Mouse (Mus musculus) MEL (cell line): ENCODE measurements at regions not wholly inside any gene's neighbourhood (a gene's known extent, or its start where the extent isn't known, plus 50 kb on each side); places are given as distances from the start of the nearest gene placed in this dataset.

ENCODE experiments used
- DNase-seq: peaks from one replicate; pipeline ENCODE4 v3.0.0; 2011; ENCODE audit warnings: low read depth, low spot score
- H3K27ac ChIP-seq: 2 replicates; pipeline ENCODE4 v1.5.1; 2012; ENCODE audit warnings: low read depth, mild to moderate bottlenecking, control low read depth, low read length, moderate library complexity; ENCODE audit not compliant: control insufficient read depth
- H3K27me3 ChIP-seq, 2 experiments: fragments of 150-350 bp in 1 of 2; sonication (generic) in 1 of 2; 2 replicates each; pipeline ENCODE4 v1.6.1; 2012; ENCODE audit warnings: low read length in 2 of 2, mild to moderate bottlenecking in 2 of 2, improper control_type of control experiment in 1 of 2, moderate library complexity in 1 of 2; ENCODE audit not compliant: insufficient read depth in 2 of 2, control insufficient read depth in 1 of 2
- H3K36me3 ChIP-seq, 2 experiments: 2 replicates each; pipeline ENCODE4 v1.6.1; 2012 to 2014; ENCODE audit warnings: low read length in 2 of 2, improper control_type of control experiment in 1 of 2, inconsistent platforms in 1 of 2, mild to moderate bottlenecking in 1 of 2; ENCODE audit not compliant: insufficient read depth in 2 of 2, control insufficient read depth in 1 of 2
- H3K4me1 ChIP-seq, 2 experiments: fragments of 150-350 bp in 1 of 2; sonication (generic) in 1 of 2; 2 replicates each; pipeline ENCODE4 v1.6.1; 2012; ENCODE audit warnings: low read length in 2 of 2, improper control_type of control experiment in 1 of 2, mild to moderate bottlenecking in 1 of 2; ENCODE audit not compliant: insufficient read depth in 2 of 2, control insufficient read depth in 1 of 2
- H3K4me3 ChIP-seq, 2 experiments: fragments of 150-350 bp in 1 of 2; sonication (generic) in 1 of 2; 2 replicates each; pipeline ENCODE4 v1.5.1; 2012; ENCODE audit warnings: low read depth in 2 of 2, low read length in 2 of 2, mild to moderate bottlenecking in 2 of 2, moderate library complexity in 2 of 2, control low read depth in 1 of 2, improper control_type of control experiment in 1 of 2; ENCODE audit not compliant: control insufficient read depth in 1 of 2, insufficient read depth in 1 of 2
- H3K79me2 ChIP-seq: 2 replicates; pipeline ENCODE4 v1.6.1; 2012; ENCODE audit warnings: mild to moderate bottlenecking, low read length, moderate library complexity; ENCODE audit not compliant: control insufficient read depth, poor library complexity, insufficient read depth
- H3K9ac ChIP-seq: 2 replicates; pipeline ENCODE4 v1.6.1; 2012; ENCODE audit warnings: low read depth, mild to moderate bottlenecking, control low read depth, low read length, moderate library complexity; ENCODE audit not compliant: control insufficient read depth, poor library complexity, severe bottlenecking
- H3K9me3 ChIP-seq: fragments of 150-350 bp; sonication (generic); replicated peaks from 2 replicates; pipeline ENCODE4 v1.6.1; 2012; ENCODE audit warnings: mild to moderate bottlenecking, low read length, improper control_type of control experiment, moderate library complexity; ENCODE audit not compliant: insufficient read depth
- BHLHE40 ChIP-seq: IDR thresholded peaks from 2 replicates; pipeline ENCODE4 v1.6.1; 2012; ENCODE audit warnings: low read depth, mild to moderate bottlenecking, inconsistent platforms, low read length, improper control_type of control experiment, borderline replicate concordance
- CHD2 ChIP-seq: IDR thresholded peaks from 2 replicates; pipeline ENCODE4 v1.6.1; 2011; ENCODE audit warnings: low read length, improper control_type of control experiment
- ELF1 ChIP-seq: IDR thresholded peaks from 2 replicates; pipeline ENCODE4 v1.6.1; 2014; ENCODE audit warnings: low read depth, mild to moderate bottlenecking, inconsistent platforms, low read length, improper control_type of control experiment, moderate library complexity
- ETS1 ChIP-seq: IDR thresholded peaks from 2 replicates; pipeline ENCODE4 v1.6.1; 2012; ENCODE audit warnings: low read depth, mild to moderate bottlenecking, inconsistent platforms, low read length, improper control_type of control experiment, moderate library complexity
- GATA1 ChIP-seq: IDR thresholded peaks from 2 replicates; pipeline ENCODE4 v1.6.1; 2011; ENCODE audit warnings: low read depth, low read length, improper control_type of control experiment
- HCFC1 ChIP-seq: IDR thresholded peaks from 2 replicates; pipeline ENCODE4 v1.6.1; 2012; ENCODE audit warnings: low read depth, mild to moderate bottlenecking, inconsistent platforms, low read length, improper control_type of control experiment, moderate library complexity
- JUND ChIP-seq: IDR thresholded peaks from 2 replicates; pipeline ENCODE4 v1.6.1; 2011; ENCODE audit warnings: low read depth, mild to moderate bottlenecking, improper control_type of control experiment, low read length
- KAT2A ChIP-seq: conservative IDR thresholded peaks from 2 replicates; pipeline ENCODE4 v1.6.1; 2012; ENCODE audit warnings: low read depth, low read length, improper control_type of control experiment, inconsistent platforms
- MAFK ChIP-seq: IDR thresholded peaks from 2 replicates; pipeline ENCODE4 v1.6.1; 2011; ENCODE audit warnings: low read depth, mild to moderate bottlenecking, low read length, improper control_type of control experiment, borderline replicate concordance
- MAX ChIP-seq: IDR thresholded peaks from 2 replicates; pipeline ENCODE4 v1.6.1; 2011; ENCODE audit warnings: low read length, improper control_type of control experiment
- MAZ ChIP-seq: IDR thresholded peaks from 2 replicates; pipeline ENCODE4 v1.6.1; 2012; ENCODE audit warnings: low read depth, mild to moderate bottlenecking, inconsistent platforms, low read length, improper control_type of control experiment
- MXI1 ChIP-seq: IDR thresholded peaks from 2 replicates; pipeline ENCODE4 v1.6.1; 2011; ENCODE audit warnings: mild to moderate bottlenecking, low read depth, low read length, improper control_type of control experiment
- MYC ChIP-seq: IDR thresholded peaks from 2 replicates; pipeline ENCODE4 v1.6.1; 2011; ENCODE audit warnings: low read depth, mild to moderate bottlenecking, low read length, improper control_type of control experiment, moderate library complexity
- NELFE ChIP-seq: IDR thresholded peaks from 2 replicates; pipeline ENCODE4 v1.6.1; 2011; ENCODE audit warnings: low read depth, low read length, improper control_type of control experiment
- NRF1 ChIP-seq: IDR thresholded peaks from 2 replicates; pipeline ENCODE4 v1.6.1; 2014; ENCODE audit warnings: low read depth, mild to moderate bottlenecking, inconsistent platforms, low read length, improper control_type of control experiment, moderate library complexity; ENCODE audit not compliant: poor library complexity, insufficient read depth, severe bottlenecking
- POLR2AphosphoS5 ChIP-seq: IDR thresholded peaks from 2 replicates; pipeline ENCODE4 v1.6.1; 2012; ENCODE audit warnings: low read depth, borderline replicate concordance, mild to moderate bottlenecking, inconsistent platforms, low read length, moderate library complexity, mixed read lengths
- RAD21 ChIP-seq: IDR thresholded peaks from 2 replicates; pipeline ENCODE4 v1.6.1; 2011; ENCODE audit warnings: mild to moderate bottlenecking, low read depth, low read length, improper control_type of control experiment
- RCOR1 ChIP-seq: IDR thresholded peaks from 2 replicates; pipeline ENCODE4 v1.6.1; 2012; ENCODE audit warnings: low read depth, mild to moderate bottlenecking, inconsistent platforms, low read length, improper control_type of control experiment
- SIN3A ChIP-seq: IDR thresholded peaks from 2 replicates; pipeline ENCODE4 v1.6.1; 2012; ENCODE audit warnings: low read length, improper control_type of control experiment, inconsistent platforms
- SMC3 ChIP-seq: IDR thresholded peaks from 2 replicates; pipeline ENCODE4 v1.6.1; 2011; ENCODE audit warnings: low read depth, low read length, improper control_type of control experiment
- TAL1 ChIP-seq: IDR thresholded peaks from 2 replicates; pipeline ENCODE4 v1.6.1; 2012; ENCODE audit warnings: mild to moderate bottlenecking, inconsistent platforms, low read length, moderate library complexity, mixed read lengths
- TBP ChIP-seq: IDR thresholded peaks from 2 replicates; pipeline ENCODE4 v1.8.0; 2011; ENCODE audit warnings: low read depth, low read length, improper control_type of control experiment
- UBTF ChIP-seq: IDR thresholded peaks from 2 replicates; pipeline ENCODE4 v1.6.1; 2012; ENCODE audit warnings: low read depth, mild to moderate bottlenecking, inconsistent platforms, low read length, improper control_type of control experiment, moderate library complexity, borderline replicate concordance; ENCODE audit not compliant: insufficient read depth
- USF2 ChIP-seq, 2 experiments: IDR thresholded peaks; 2 replicates each; pipeline ENCODE4 v1.6.1; 2011 to 2012; ENCODE audit warnings: improper control_type of control experiment in 2 of 2, low read length in 2 of 2, borderline replicate concordance in 1 of 2, inconsistent platforms in 1 of 2, low read depth in 1 of 2, mild to moderate bottlenecking in 1 of 2; ENCODE audit not compliant: insufficient read depth in 1 of 2
- ZKSCAN1 ChIP-seq: IDR thresholded peaks from 2 replicates; pipeline ENCODE4 v1.6.1; 2012; ENCODE audit warnings: low read depth, mild to moderate bottlenecking, inconsistent platforms, low read length, improper control_type of control experiment, moderate library complexity
- ZMIZ1 ChIP-seq: IDR thresholded peaks from 2 replicates; pipeline ENCODE4 v1.6.1; 2012; ENCODE audit warnings: low read depth, mild to moderate bottlenecking, inconsistent platforms, low read length, improper control_type of control experiment, moderate library complexity

DNA sequence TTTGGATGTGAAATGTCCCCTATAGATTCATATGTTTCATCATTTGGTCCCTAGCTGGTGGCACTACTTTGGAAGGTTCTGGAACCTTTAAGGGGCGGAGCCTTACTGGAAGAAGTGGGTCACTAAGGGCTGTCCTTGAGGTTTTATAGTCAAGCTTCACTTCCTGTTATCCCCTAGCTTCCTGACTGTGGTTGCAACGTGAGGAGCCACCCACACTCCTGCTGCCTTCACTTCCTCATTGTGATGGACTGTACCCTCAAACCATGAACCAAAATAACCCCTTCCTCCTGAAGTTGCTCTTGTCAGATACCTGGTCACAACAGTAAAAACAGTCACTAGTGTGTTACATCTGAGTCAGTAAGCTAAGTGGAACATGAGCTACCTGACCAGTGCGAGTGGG is 133.5 kb upstream of the Tmtc1 start:
- Histone ChIP-seq H3K9me3 (no peaks in the 10 kb centered on the region), H3K36me3 (no peaks in the 10 kb centered on the region), H3K27ac (no peak overlapping the region), H3K9ac (no peak overlapping the region), H3K4me1 (no peaks in the 10 kb centered on the region), H3K27me3 (no peaks in the 10 kb centered on the region), H3K4me3 (no peak overlapping the region), H3K79me2 (no peaks in the 10 kb centered on the region)
- TF ChIP-seq POLR2AphosphoS5: no peak
- no peak for TF ChIP-seq NELFE
- no peak for TF ChIP-seq MAX
- no peak for TF ChIP-seq USF2 (IDR thresholded peaks at IDR 0.05; ENCODE audit: borderline replicate concordance in 1 of 2, insufficient read depth in 1 of 2, low read depth in 1 of 2, low read length in 2 of 2)
- TF ChIP-seq MAZ: no peak
- TF ChIP-seq SMC3: no peak
- peak; percentile 17 for DNase-seq

- no peak for DNase-seq
- no peaks in the 10 kb centered on the region for H3K36me3 ChIP-seq
- H3K9me3 ChIP-seq: no peaks in the 10 kb centered on the region
- no peaks in the 10 kb centered on the region for H3K27me3 ChIP-seq
- no peak overlapping the region for H3K4me3 ChIP-seq
- H3K27ac ChIP-seq: no peak overlapping the region
- no peaks in the 10 kb centered on the region for H3K4me1 ChIP-seq
- TF ChIP-seq MYC: no peak
- no peak for TF ChIP-seq GATA1
- no peak for TF ChIP-seq RCOR1
- TF ChIP-seq HCFC1: no peak
- TF ChIP-seq SIN3A: no peak
- no peak for TF ChIP-seq CHD2
- no peak for TF ChIP-seq SMC3
- TF ChIP-seq ZMIZ1: no peak
- TF ChIP-seq, all 39 proteins: peak for 0
- no peak overlapping the region for H3K9ac ChIP-seq
- no peaks in the 10 kb centered on the region for H3K79me2 ChIP-seq
Measured at GRCm38 (mm10) chr6:148574742-148575453, 130.7 kb upstream of the Tmtc1 start.

- Histone ChIP-seq H3K4me3 (no peak overlapping the region), H3K9ac (no peak overlapping the region), H3K27ac (no peak overlapping the region), H3K27me3 (no peaks in the 10 kb centered on the region), H3K79me2 (no peaks in the 10 kb centered on the region), H3K9me3 (no peaks in the 10 kb centered on the region), H3K36me3 (no peaks in the 10 kb centered on the region), H3K4me1 (no peaks in the 10 kb centered on the region)
- no peak for DNase-seq
- TF ChIP-seq MXI1 (no peak), UBTF (no peak), CHD2 (no peak), NRF1 (no peak), ELF1 (no peak), ETS1 (no peak), MAX (no peak), KAT2A (no peak), ZKSCAN1 (no peak), RAD21 (no peak), RCOR1 (no peak), MAFK (no peak), BHLHE40 (no peak), TBP (no peak), JUND (no peak), MYC (no peak), TAL1 (no peak)
Measured at GRCm38 (mm10) chr6:148572201-148572600, 128.0 kb upstream of the Tmtc1 start.
